Mouse (Mus musculus): ENCODE measurements around the gene Igfn1.

The Igfn1 gene

GRCm38 (mm10) chr1:136007211-136008158 is 1.3 kb upstream of the Igfn1 start, which contains the start of gene Tmem9:
TSS of gene Tmem9 (plus strand) at chr1:136008150.
- peak; percentile 95 to 97 for DNase-seq

DNA sequence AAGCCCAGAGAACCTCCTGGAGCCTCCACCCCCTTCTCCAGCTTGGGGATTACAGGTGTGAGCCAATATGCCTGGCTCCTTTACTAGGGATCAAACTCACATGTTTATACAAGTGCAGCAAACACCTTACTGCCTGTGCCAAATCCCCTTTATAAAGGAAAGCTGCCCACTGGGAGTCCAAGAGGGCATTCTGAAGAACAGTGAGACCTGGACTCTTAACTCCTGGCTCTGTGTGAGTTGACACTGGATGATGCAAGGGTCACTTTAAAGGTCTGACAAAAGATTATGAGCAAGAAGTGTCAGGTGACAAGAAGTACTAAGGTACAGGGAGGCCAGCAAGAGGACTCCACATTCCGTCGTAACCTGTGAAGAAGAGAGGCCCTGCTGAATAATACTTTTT is 4.7 kb downstream of the Igfn1 start:
- peak; percentile 57 to 77 for DNase-seq

- DNase-seq: no peak
These were observed 6.3 kb downstream of the Igfn1 start for GRCm38 (mm10) chr1:135999720-136000287.

GRCm38 (mm10) chr1:135997537-135997936 is 8.6 kb downstream of the Igfn1 start:
- no peak for DNase-seq

GRCm38 (mm10) chr1:135993470-135993869 is 12.7 kb downstream of the Igfn1 start:
- DNase-seq: peak; percentile 31 to 32

DNA sequence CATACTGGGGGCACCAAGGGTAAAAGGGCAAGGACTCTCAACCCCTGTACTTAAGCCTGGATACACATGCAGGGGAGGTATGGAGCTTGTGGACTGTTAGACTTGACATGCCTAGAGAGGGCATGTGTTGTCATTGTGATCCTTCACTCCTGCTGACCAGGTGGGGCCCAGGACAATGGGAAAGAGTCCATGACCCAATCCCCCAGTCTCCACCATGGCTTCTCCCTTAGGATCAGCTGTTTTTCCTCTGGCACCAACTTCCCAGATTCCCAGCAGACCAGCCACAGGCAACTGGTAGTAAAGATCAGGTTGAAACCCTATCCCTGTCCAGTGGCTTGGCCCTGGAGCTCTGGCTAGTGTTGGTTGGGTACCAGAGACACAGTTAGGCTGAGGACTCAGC is 16.3 kb downstream of the Igfn1 start:
- no peak for DNase-seq

- DNase-seq: no peak
These were observed 22.0 kb downstream of the Igfn1 start for GRCm38 (mm10) chr1:135984105-135984504.

GRCm38 (mm10) chr1:135972576-135972975 is 33.6 kb downstream of the Igfn1 start:
- DNase-seq: no peak

DNA sequence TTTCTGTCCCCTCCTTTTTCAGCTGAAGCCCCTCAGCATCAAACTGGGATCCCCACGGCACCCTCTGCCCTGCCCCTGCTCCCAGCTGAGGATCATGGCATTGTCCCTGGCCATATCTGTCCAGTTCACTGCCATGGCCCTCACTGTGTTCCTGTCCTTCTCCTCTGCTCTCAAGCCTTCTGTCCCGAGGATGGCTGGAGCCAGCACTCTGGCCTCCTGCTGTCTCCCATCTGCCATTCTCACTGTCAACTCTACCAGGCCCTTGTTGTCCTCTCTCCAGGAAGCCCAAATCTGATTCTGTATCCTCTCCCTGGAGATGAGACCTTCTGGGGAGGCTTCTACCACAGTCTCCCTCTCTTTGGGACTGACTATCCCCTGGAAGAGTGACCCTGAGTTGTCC is 35.7 kb downstream of the Igfn1 start:
- no peak for DNase-seq

DNA sequence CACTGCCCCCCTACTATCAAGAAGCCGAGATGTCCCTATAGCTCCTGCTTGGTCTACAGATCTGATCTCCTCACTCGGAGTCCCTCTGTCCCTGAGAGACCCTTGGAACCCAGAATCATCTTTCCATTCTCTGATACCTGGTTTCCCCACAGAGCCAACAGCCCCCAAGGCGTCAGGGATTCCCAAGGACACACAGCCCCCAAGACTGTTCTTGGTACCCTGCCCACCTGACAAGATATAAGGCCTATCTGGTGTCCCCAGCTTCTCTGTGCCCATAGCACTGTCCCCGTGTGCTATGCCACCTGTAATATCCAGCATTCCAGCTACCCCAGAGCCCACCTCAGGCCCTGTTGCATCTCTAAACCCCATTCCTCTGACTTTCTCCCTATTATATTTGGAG is 38.4 kb downstream of the Igfn1 start:
- no peak for DNase-seq

DNA sequence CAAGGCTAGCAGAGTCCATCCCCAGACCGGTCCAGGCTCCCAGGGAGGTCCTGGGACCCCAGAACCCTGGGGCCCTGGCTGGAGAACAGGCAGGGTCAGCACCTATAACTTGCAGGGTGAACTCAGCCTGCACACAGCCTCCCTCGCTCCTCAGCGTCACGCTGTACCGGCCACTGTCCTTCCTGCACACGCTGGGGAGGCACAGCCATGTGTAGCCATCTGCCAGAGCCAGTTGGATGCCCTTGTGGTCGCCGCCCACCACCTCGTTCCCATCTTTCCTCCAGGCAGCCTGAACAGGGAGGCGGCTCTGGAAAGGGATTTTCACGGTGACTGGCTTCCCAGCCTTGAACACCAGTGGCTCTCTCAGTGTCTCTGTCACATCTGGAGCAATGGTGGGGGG is 41.6 kb downstream of the Igfn1 start:
- DNase-seq: no peak

GRCm38 (mm10) chr1:135963177-135963576 is 43.0 kb downstream of the Igfn1 start:
- DNase-seq: no peak

GRCm38 (mm10) chr1:135958483-135958882 is 47.7 kb downstream of the Igfn1 start:
- peak; percentile 9 to 35 for DNase-seq

GRCm38 (mm10) chr1:135948871-135949270 is 57.3 kb downstream of the Igfn1 start:
- DNase-seq: no peak

DNA sequence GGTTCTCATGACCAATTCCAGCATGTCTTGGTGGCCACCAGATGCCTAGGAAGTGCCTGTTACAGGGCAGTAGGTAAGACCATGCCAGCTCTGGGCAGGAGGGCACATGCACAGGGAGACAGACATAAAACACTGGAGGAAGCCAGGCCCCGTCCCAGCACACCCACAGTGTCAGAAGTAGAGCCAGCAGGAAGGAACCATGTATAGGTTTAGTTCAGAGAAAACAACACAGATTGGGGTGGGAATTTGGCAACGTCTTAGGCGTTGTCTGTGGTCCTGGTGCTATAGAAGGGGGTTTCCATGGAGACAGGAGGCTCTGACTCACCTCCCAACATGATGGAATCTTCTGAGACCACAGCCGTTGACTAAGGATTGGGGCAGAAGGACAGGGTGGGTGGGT is 59.9 kb downstream of the Igfn1 start:
- DNase-seq: no peak

- peak; percentile 22 to 24 for DNase-seq
These were observed 60.4 kb downstream of the Igfn1 start for GRCm38 (mm10) chr1:135945711-135946110.

DNA sequence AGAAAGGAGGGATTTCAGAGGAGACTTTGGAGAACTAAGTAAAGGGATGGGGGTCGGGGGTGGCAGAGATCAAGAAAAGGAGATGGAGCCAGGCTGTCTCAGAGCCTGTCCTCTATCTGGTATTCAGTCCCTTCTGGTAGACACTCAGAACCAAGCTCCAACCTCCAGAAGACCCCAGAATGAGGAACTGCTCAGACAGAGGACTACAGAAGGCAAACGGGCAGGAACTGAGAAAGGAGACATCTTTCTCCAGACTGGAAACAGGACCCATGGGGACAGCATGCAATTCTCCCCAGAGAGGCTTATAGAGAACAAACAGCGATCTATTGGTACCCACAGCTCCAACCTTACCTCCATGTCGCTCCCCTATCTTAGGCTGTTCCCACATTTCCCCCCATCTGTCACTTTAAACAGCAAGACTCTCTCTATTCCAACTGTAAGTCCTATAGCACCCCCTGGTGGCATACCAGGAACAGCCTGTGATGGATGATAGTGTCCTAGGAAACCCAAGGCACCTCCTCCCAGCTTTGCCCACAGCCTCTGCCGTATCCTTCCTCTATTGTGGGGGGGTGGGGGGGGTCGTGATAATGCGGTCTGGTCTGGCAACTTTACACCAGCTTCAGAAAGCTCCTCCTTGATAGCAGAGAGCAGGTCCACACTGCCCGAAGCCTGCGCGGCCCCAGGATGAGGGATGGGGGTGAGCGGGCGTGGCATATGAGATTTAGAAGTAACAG is 61.4 kb downstream of the Igfn1 start:
- peak; percentile 46 to 70 for DNase-seq

DNA sequence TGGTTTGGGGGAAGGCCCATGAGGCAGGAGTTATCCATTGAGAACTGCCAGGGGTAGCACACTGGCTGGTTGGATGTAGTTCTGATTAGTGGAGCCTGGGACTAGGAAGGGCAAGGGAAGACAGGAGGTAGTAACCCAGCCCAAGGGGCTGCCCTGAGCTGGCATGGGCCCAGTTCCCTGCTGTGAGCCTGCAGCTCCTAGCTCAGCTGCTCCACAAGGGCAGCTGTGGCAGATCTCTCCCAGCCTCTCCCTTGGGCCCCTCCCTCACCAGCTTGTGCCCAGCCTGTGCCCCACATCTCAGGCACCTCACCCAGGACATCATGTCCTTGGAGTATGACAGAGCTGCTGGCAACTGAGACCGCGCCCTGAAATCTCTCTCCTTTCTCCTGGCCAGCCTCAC is 62.4 kb downstream of the Igfn1 start:
- no peak for DNase-seq

DNA sequence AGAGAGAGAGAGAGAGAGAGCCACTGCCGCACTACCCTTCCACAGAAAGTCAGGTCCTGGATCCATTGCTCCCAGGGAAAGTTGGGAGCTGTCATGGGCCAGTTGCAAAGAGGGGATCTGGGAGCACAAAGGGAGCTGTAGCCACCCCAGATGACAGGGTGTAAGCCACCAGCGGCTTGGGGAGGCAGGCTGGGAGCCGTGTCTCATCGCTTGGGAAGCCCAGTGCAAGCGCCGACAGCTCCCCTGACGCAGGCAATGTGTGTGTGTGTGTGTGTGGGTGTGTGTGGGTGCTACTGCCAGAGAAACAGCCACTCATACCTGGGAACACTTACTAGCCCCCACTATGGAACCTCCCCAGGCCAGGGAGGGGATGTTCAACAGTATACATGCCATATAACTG is 64.0 kb downstream of the Igfn1 start:
- DNase-seq: no peak

DNA sequence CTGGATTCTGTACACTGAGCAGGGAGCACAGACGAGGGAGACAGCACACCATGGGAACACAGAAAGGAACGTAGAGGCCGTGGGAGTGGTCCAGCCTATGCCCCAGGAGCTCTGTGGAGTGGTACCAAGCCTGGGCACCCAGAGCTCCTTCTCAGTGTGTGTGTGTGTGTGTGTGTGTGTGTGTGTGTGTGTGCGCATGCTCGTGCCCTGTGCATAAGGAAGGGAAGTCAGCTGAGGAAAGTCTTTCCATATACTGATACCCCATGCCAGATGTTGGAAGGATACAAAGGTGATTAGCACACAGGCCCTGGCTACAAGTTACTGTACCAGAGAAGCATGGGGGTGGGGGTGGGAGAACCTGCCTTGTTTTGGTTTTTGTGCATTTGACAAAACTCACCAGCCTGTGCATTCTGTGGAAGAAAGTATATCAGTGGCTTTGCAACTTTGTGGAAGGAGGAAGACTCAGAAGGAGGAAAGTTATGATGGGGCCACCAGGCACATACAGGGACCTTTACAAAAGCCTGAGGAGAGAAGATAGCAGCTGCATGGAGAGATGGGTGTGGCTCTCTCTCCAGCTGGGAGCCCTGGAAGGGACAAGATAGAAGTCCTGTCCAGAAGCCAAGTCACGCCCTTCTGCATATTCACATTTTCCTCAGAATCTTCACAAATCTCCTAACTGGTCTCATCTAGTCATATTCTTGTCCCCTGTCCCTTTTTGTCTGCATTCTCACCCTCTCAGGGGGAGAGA is 64.7 kb downstream of the Igfn1 start:
- DNase-seq: no peak

DNA sequence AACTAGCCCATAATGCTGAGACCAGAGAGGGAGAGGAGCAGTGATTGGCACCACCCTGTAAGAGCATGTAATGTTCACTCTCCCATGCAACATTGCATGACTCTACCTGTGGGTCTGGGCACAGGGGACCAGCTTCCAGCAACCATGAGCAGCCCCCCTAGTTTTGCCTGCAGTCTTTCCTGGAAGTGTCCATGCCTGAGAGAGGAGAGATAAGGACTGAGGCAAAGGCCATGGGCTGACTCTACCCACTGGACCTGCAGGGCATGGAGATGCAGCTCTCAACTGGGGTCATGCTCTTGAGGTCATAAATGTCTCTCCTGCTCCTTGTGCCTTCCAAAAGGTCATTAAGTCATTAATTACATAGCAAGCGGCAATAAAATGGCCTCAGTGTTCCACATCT is 70.1 kb downstream of the Igfn1 start:
- DNase-seq: no peak

DNA sequence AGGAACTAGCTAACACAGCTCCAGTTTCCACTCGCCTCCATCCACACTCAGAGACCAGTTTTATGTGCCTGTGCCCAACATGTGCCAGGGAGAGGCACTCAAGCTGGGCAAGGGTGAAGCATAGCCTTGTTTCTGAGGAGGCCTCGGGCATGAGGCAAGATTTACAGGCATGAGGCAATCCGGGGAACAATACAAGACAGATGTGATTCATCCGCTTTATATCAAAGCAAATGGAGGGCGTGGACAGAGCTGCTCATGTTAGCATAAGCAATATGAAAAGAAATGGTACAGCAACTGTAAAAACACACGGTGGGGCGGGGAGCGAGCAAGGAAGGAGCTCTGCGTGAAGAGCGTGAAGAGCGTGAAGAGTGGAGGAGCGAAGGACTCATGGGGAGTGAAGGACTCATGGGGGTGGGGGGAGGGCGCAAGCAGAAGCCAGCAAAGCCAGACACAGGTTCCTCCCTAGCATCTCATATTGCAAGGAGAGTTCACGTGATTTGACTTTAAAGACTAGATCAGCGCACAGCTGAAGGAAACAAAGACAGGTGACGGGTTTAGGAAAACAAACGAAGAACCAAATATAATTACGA is 72.3 kb downstream of the Igfn1 start:
- DNase-seq: no peak

Data from kidney, adult 8-10 months (tissue).